Mouse (Mus musculus): ENCODE measurements around the gene Slc17a2. TPM values are rescaled to one million over a fixed set of nuclear protein-coding genes. Genes with fewer than 3 reads are reported as not detected.

Gene Slc17a2
- total RNA-seq, 1 experiment = not detected

DNA sequence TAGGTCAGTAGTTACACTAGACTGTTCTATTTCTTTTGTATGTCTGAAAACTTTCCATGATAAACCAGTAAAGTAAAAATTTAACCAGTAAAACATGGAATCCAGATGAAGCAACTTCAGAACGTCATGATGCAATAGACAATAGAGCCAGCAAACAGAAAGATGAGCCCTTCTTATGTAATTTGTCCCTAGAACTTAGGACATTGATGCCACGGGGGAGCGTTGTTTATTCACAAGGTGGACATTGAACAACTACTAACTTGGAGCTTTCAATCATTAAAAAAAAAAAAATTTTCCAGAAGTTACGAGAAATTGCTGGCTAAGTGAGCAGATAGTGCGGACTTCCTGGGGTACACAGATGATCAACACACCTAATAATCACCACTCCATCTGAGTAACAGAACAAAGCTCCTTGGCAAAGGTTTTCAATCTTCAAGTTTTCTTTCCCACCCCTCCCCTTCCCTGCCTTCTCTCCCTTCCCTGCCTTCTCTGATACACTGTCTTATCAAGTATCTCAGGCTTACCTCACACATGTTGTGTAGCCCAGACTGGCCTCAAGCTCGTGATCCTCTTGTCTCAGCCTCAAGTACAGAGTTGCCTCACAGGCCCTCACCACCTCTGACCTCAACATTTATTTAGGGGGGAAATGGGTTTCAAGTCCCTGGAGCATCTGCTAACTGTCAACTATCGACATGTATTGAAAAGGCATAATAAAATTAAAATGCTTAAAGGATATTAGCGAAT, 62.2 kb downstream of the Slc17a2 start:
- TF ChIP-seq HCFC1 (IDR thresholded peaks at IDR 0.05; ENCODE audit: borderline replicate concordance, insufficient read depth, low read length) (no peak), MAFK (IDR thresholded peaks at IDR 0.05; ENCODE audit: insufficient read depth, low read depth, low read length) (no peak)
- DNase-seq (ENCODE audit: low read depth, low spot score) = no peak
- Histone ChIP-seq H3K36me3 (ENCODE audit: control insufficient read depth, insufficient read depth, low read length, poor library complexity, severe bottlenecking) (no peaks in the 10 kb centered on the region), H3K27ac (ENCODE audit: insufficient read depth, low read depth, low read length, poor library complexity, severe bottlenecking) (no peak overlapping the region), H3K4me3 (ENCODE audit: insufficient read depth in 1 of 2, low read depth in 1 of 2, low read length in 2 of 2, poor library complexity in 1 of 2, severe bottlenecking in 1 of 2) (no peak overlapping the region), H3K9ac (ENCODE audit: insufficient read depth, low read depth, low read length, poor library complexity, severe bottlenecking) (no peak overlapping the region), H3K9me3 (ENCODE audit: control insufficient read depth, insufficient read depth, low read depth, low read length) (no peaks in the 10 kb centered on the region), H3K4me1 (ENCODE audit: control insufficient read depth in 2 of 2, insufficient read depth in 2 of 2, low read length in 2 of 2, poor library complexity in 1 of 2) (no peaks in the 10 kb centered on the region)
- in situ Hi-C loops (cut with MboI; ENCODE audit: low sequenced_read_pairs in 2 of 2, unreplicated experiment in 2 of 2) = no loop called here

DNA sequence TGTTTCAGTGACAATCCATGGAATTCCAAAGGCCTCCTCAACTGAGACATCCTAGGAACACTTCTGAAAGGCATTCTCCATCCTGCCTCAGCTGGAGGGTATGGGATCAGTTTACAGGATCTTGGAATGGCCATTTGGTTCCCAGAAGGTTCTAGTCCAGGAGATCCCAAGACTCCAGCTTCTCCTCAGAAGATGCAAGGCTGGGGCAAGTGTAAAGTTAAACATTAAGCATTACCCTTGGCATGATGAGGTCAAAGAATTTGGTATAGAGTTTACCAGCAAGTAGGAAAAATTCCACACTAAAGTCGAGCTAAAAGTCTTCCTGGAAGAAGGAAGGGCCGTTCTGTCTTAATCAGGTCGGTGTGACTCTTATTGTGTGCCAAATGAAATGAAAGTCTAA, 63.2 kb downstream of the Slc17a2 start:
- Histone ChIP-seq H3K9ac (ENCODE audit: insufficient read depth, low read depth, low read length, poor library complexity, severe bottlenecking) (no peak overlapping the region), H3K36me3 (ENCODE audit: control insufficient read depth, insufficient read depth, low read length, poor library complexity, severe bottlenecking) (no peaks in the 10 kb centered on the region), H3K27ac (ENCODE audit: insufficient read depth, low read depth, low read length, poor library complexity, severe bottlenecking) (no peak overlapping the region), H3K4me1 (ENCODE audit: control insufficient read depth in 2 of 2, insufficient read depth in 2 of 2, low read length in 2 of 2, poor library complexity in 1 of 2) (no peaks in the 10 kb centered on the region), H3K4me3 (ENCODE audit: insufficient read depth in 1 of 2, low read depth in 1 of 2, low read length in 2 of 2, poor library complexity in 1 of 2, severe bottlenecking in 1 of 2) (no peak overlapping the region), H3K9me3 (ENCODE audit: control insufficient read depth, insufficient read depth, low read depth, low read length) (no peaks in the 10 kb centered on the region)
- no peak for DNase-seq (ENCODE audit: low read depth, low spot score)
- no peak for TF ChIP-seq HCFC1 (IDR thresholded peaks at IDR 0.05; ENCODE audit: borderline replicate concordance, insufficient read depth, low read length)
- no peak for TF ChIP-seq ZNF384 (IDR thresholded peaks at IDR 0.05; ENCODE audit: low read depth, low read length)
- no peak for TF ChIP-seq MAFK (IDR thresholded peaks at IDR 0.05; ENCODE audit: insufficient read depth, low read depth, low read length)
- no peak for TF ChIP-seq ZC3H11A (IDR thresholded peaks at IDR 0.05; ENCODE audit: borderline replicate concordance, low read depth, low read length)
- no peak for TF ChIP-seq CHD2 (IDR thresholded peaks at IDR 0.05; ENCODE audit: low read depth, low read length)
- in situ Hi-C loops (cut with MboI; ENCODE audit: low sequenced_read_pairs in 2 of 2, unreplicated experiment in 2 of 2) = no loop called here

DNA sequence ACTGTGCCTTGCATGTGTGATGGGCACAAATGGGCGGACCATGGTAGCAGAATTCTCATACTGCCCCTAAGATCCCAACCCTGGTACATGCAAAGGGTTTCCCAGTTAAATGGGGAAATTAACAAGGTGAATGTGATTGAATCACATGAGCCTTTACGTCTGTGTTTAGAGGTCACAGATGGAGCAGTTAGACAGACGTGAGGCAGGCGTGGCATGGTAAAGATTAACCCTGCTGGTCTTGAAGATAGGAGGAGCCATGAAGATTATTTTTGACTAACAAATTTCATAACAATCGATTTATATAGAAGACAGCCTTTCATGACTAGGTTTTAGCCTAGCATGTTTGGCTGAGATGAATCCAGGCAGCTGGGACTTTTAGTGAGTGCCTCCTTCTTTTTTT, 66.3 kb downstream of the Slc17a2 start:
- Histone ChIP-seq H3K9ac (ENCODE audit: insufficient read depth, low read depth, low read length, poor library complexity, severe bottlenecking) (no peak overlapping the region), H3K4me1 (ENCODE audit: control insufficient read depth in 2 of 2, insufficient read depth in 2 of 2, low read length in 2 of 2, poor library complexity in 1 of 2) (no peaks in the 10 kb centered on the region), H3K27ac (ENCODE audit: insufficient read depth, low read depth, low read length, poor library complexity, severe bottlenecking) (no peak overlapping the region), H3K4me3 (ENCODE audit: insufficient read depth in 1 of 2, low read depth in 1 of 2, low read length in 2 of 2, poor library complexity in 1 of 2, severe bottlenecking in 1 of 2) (no peak overlapping the region), H3K36me3 (ENCODE audit: control insufficient read depth, insufficient read depth, low read length, poor library complexity, severe bottlenecking) (no peaks in the 10 kb centered on the region), H3K9me3 (ENCODE audit: control insufficient read depth, insufficient read depth, low read depth, low read length) (no peaks in the 10 kb centered on the region)
- DNase-seq (ENCODE audit: low read depth, low spot score) = no peak
- in situ Hi-C loops (cut with MboI; ENCODE audit: low sequenced_read_pairs in 2 of 2, unreplicated experiment in 2 of 2) = no loop called here
- TF ChIP-seq ZC3H11A (IDR thresholded peaks at IDR 0.05; ENCODE audit: borderline replicate concordance, low read depth, low read length) = no peak
- TF ChIP-seq HCFC1 (IDR thresholded peaks at IDR 0.05; ENCODE audit: borderline replicate concordance, insufficient read depth, low read length) = no peak
- TF ChIP-seq ZNF384 (IDR thresholded peaks at IDR 0.05; ENCODE audit: low read depth, low read length) = no peak
- TF ChIP-seq MAFK (IDR thresholded peaks at IDR 0.05; ENCODE audit: insufficient read depth, low read depth, low read length) = no peak
- TF ChIP-seq CHD2 (IDR thresholded peaks at IDR 0.05; ENCODE audit: low read depth, low read length) = no peak

Other genes starting within 250 kb of the Slc17a2 start
- gene Hist1h3e, start 244.6 kb upstream of the Slc17a2 start, total RNA-seq (2012; rRNA removed) = 792 and 864 TPM in 2 replicates
- 587 and 755 TPM in 2 replicates for gene Hist1h2ae, start 235.8 kb upstream of the Slc17a2 start, total RNA-seq (2012; rRNA removed)
- 1,383 and 2,074 TPM in 2 replicates for gene Hist1h2bg, start 235.6 kb upstream of the Slc17a2 start, total RNA-seq (2012; rRNA removed)
- 677 and 970 TPM in 2 replicates for gene Hist1h2bf, start 232.8 kb upstream of the Slc17a2 start, total RNA-seq (2012; rRNA removed)
- gene Hist1h2ad, start 232.6 kb upstream of the Slc17a2 start, total RNA-seq (2012; rRNA removed) = 1,000 and 1,148 TPM in 2 replicates
- 80.2 and 103 TPM in 2 replicates for gene Hist1h3d, start 231.2 kb upstream of the Slc17a2 start, total RNA-seq (2012; rRNA removed)
- gene Hist1h4d, start 225.4 kb upstream of the Slc17a2 start, total RNA-seq (2012; rRNA removed) = 713 and 869 TPM in 2 replicates
- 119 and 195 TPM in 2 replicates for gene Hist1h2be, start 185.9 kb upstream of the Slc17a2 start, total RNA-seq (2012; rRNA removed)
- gene Hist1h1e, start 184.4 kb upstream of the Slc17a2 start, total RNA-seq (2012; rRNA removed) = 131 and 207 TPM in 2 replicates
- gene Hist1h2ac, start 123.0 kb upstream of the Slc17a2 start, total RNA-seq (2012; rRNA removed) = 112 and 141 TPM in 2 replicates
- 355 and 545 TPM in 2 replicates for gene Hist1h2bc, start 122.8 kb upstream of the Slc17a2 start, total RNA-seq (2012; rRNA removed)
- 7.7 and 13.3 TPM in 2 replicates for gene Hist1h1t, start 111.2 kb upstream of the Slc17a2 start, total RNA-seq (2012; rRNA removed)
- 326 and 496 TPM in 2 replicates for gene Hist1h4c, start 108.5 kb upstream of the Slc17a2 start, total RNA-seq (2012; rRNA removed)
- gene Hfe, start 96.1 kb upstream of the Slc17a2 start, total RNA-seq (2012; rRNA removed) = 1.1 and 1.5 TPM in 2 replicates
- 379 and 496 TPM in 2 replicates for gene Hist1h1c, start 68.2 kb upstream of the Slc17a2 start, total RNA-seq (2012; rRNA removed)
- gene Hist1h3c, start 61.4 kb upstream of the Slc17a2 start, total RNA-seq (2012; rRNA removed) = 970 and 1,161 TPM in 2 replicates
- 1,224 and 1,736 TPM in 2 replicates for gene Hist1h2bb, start 60.3 kb upstream of the Slc17a2 start, total RNA-seq (2012; rRNA removed)
- gene Hist1h2ab, start 55.9 kb upstream of the Slc17a2 start, total RNA-seq (2012; rRNA removed) = 2,399 and 2,956 TPM in 2 replicates
- 667 and 954 TPM in 2 replicates for gene Hist1h3b, start 54.7 kb upstream of the Slc17a2 start, total RNA-seq (2012; rRNA removed)
- 1,054 and 1,339 TPM in 2 replicates for gene Hist1h4b, start 50.0 kb upstream of the Slc17a2 start, total RNA-seq (2012; rRNA removed)
- gene Hist1h4a, start 45.8 kb upstream of the Slc17a2 start, total RNA-seq (2012; rRNA removed) = 1,331 and 1,744 TPM in 2 replicates
- 470 and 728 TPM in 2 replicates for gene Hist1h3a, start 44.6 kb upstream of the Slc17a2 start, total RNA-seq (2012; rRNA removed)
- 1,149 and 1,468 TPM in 2 replicates for gene Hist1h1a, start 43.3 kb upstream of the Slc17a2 start, total RNA-seq (2012; rRNA removed)
- gene Trim38, start 37.1 kb upstream of the Slc17a2 start, total RNA-seq (2012; rRNA removed) = 0.21 and 0.40 TPM in 2 replicates
- not detected in 2 replicates for gene Slc17a3, start 32.4 kb downstream of the Slc17a2 start, total RNA-seq (2012; rRNA removed)
- gene Slc17a1, start 60.8 kb downstream of the Slc17a2 start, total RNA-seq (2012; rRNA removed) = not detected in 2 replicates
- gene Slc17a4, start 108.0 kb downstream of the Slc17a2 start, total RNA-seq (2012; rRNA removed) = not detected in 2 replicates
- gene Hist1h2ba, start 127.2 kb downstream of the Slc17a2 start, total RNA-seq (2012; rRNA removed) = 37.2 and 67.4 TPM in 2 replicates
- 140 and 167 TPM in 2 replicates for gene Hist1h2aa, start 127.5 kb downstream of the Slc17a2 start, total RNA-seq (2012; rRNA removed)
- not detected in 2 replicates for gene Scgn, start 184.2 kb downstream of the Slc17a2 start, total RNA-seq (2012; rRNA removed)

Data from ES-E14 (cell line).